Mouse (Mus musculus) midbrain, embryonic 13.5 days (tissue): ENCODE measurements around the gene Borcs5. TPM values are rescaled to one million over a fixed set of nuclear protein-coding genes. Genes with fewer than 3 reads are reported as not detected.

ENCODE experiments used
- ATAC-seq: fragments of 200-750 bp; cut with Nextera tagmentation; 2 replicates; pipeline ENCODE4 v1.8.0; 2017; ENCODE audit warnings: mild to moderate bottlenecking, moderate TSS enrichment, moderate library complexity
- H3K27ac ChIP-seq: fragments of 300-500 bp; sonication (generic); 2 replicates; pipeline ENCODE4 v1.5.1; 2015; ENCODE audit warnings: inconsistent platforms, mild to moderate bottlenecking, moderate library complexity
- H3K27me3 ChIP-seq: fragments of 300-500 bp; sonication (generic); 2 replicates; pipeline ENCODE4 v1.6.1; 2015; ENCODE audit warnings: mild to moderate bottlenecking, inconsistent platforms
- H3K36me3 ChIP-seq: fragments of 300-500 bp; sonication (generic); 2 replicates; pipeline ENCODE4 v1.6.1; 2015; ENCODE audit warnings: mild to moderate bottlenecking, inconsistent platforms
- H3K4me1 ChIP-seq: fragments of 300-500 bp; sonication (generic); replicated peaks from 2 replicates; pipeline ENCODE4 v1.6.1; 2015; ENCODE audit warnings: inconsistent platforms
- H3K4me2 ChIP-seq: fragments of 300-500 bp; sonication (generic); replicated peaks from 2 replicates; pipeline ENCODE4 v1.6.1; 2015; ENCODE audit warnings: moderate library complexity, mild to moderate bottlenecking, inconsistent platforms
- H3K4me3 ChIP-seq: fragments of 300-500 bp; sonication (generic); replicated peaks from 2 replicates; pipeline ENCODE4 v1.5.1; 2015; ENCODE audit warnings: mild to moderate bottlenecking, inconsistent platforms
- H3K9ac ChIP-seq: fragments of 300-500 bp; sonication (generic); replicated peaks from 2 replicates; pipeline ENCODE4 v1.6.1; 2015; ENCODE audit warnings: mild to moderate bottlenecking, inconsistent platforms
- H3K9me3 ChIP-seq: fragments of 300-500 bp; sonication (generic); 2 replicates; pipeline ENCODE4 v1.6.1; 2016; ENCODE audit warnings: mild to moderate bottlenecking, inconsistent platforms
- WGBS: fragments of 180-500 bp; shearing (Covaris S2); methylation state at CpG from one replicate; pipeline ENCODE4 v1.1.7; 2015; 5-methylcytosine and 5-hydroxymethylcytosine counted together
- polyA plus RNA-seq: library from polyadenylated mRNA; unstranded; fragments of >200 nt; fragmentation: Nextera tagmentation; extraction: Ambion mirVana; gene quantifications from 2 replicates; pipeline ENCODE4 v1.2.1, GENCODE M21; 2015

Gene Borcs5
- polyA plus RNA-seq, 1 experiment from 2014 or later: 48.6 TPM

GRCm38 (mm10) chr6:134753412-134753811, 114.1 kb downstream of the Borcs5 start:
- ATAC-seq: no peak
- no peaks in the 10 kb centered on the region for H3K27me3 ChIP-seq
- H3K9ac ChIP-seq: no peak overlapping the region
- H3K27ac ChIP-seq: no peak overlapping the region
- WGBS: 98% methylated on average over 4 of the region's 4 CpGs
- H3K4me3 ChIP-seq: no peak overlapping the region
- H3K36me3 ChIP-seq: peaks cover 12% of the 10 kb centered on the region; the same call in 1 of the 2 replicates
- no peak overlapping the region for H3K4me2 ChIP-seq
- H3K4me1 ChIP-seq: no peaks in the 10 kb centered on the region
- no peaks in the 10 kb centered on the region for H3K9me3 ChIP-seq

GRCm38 (mm10) chr6:134753858-134754257, 114.5 kb downstream of the Borcs5 start:
- H3K9me3 ChIP-seq: no peaks in the 10 kb centered on the region
- no peaks in the 10 kb centered on the region for H3K27me3 ChIP-seq
- no peak overlapping the region for H3K4me2 ChIP-seq
- no peak overlapping the region for H3K4me3 ChIP-seq
- WGBS: 92% methylated on average over 11 of the region's 11 CpGs
- no peaks in the 10 kb centered on the region for H3K4me1 ChIP-seq
- no peak overlapping the region for H3K27ac ChIP-seq
- no peak for ATAC-seq
- H3K36me3 ChIP-seq: peaks cover 12% of the 10 kb centered on the region; the same call in 1 of the 2 replicates
- no peak overlapping the region for H3K9ac ChIP-seq

GRCm38 (mm10) chr6:134756058-134756457, 116.7 kb downstream of the Borcs5 start:
- Histone ChIP-seq H3K9me3 (no peaks in the 10 kb centered on the region), H3K4me1 (0 out of 2 replicates have a peak, but pooled peaks cover 4% of the 10 kb centered on the region), H3K36me3 (peaks cover 12% of the 10 kb centered on the region; the same call in 1 of the 2 replicates), H3K4me2 (no peak overlapping the region), H3K4me3 (no peak overlapping the region), H3K9ac (no peak overlapping the region), H3K27ac (no peak overlapping the region), H3K27me3 (no peaks in the 10 kb centered on the region)
- WGBS: 94% methylated on average over 4 of the region's 4 CpGs
- ATAC-seq: no peak

Other genes starting within 250 kb of the Borcs5 start
- not detected in 2 replicates for gene Bcl2l14, start 243.2 kb upstream of the Borcs5 start, polyA plus RNA-seq
- 23.6 and 24.3 TPM in 2 replicates for gene Lrp6, start 72.5 kb upstream of the Borcs5 start, polyA plus RNA-seq
- gene Mansc1, start 7.0 kb upstream of the Borcs5 start, polyA plus RNA-seq: 0.92 and 1.1 TPM in 2 replicates
- gene Dusp16, start 153.1 kb downstream of the Borcs5 start, polyA plus RNA-seq: 7.5 and 7.7 TPM in 2 replicates
- 3.7 and 4.3 TPM in 2 replicates for gene Crebl2, start 190.6 kb downstream of the Borcs5 start, polyA plus RNA-seq